Comparison of ENCODE assay signal across 12 mouse cellular contexts in genomic region chr17:28766781-28767515, GRCm38 (mm10). TPM values are rescaled to one million over a fixed set of nuclear protein-coding genes. Genes with fewer than 3 reads are reported as not detected.
"Had no signal": no experiment of that assay in that cellular context is flagged by ENCODE, and none has a peak within 500 bp of the region (broad histone marks: within the 10 kb centered on the region; RNA-seq: fewer than 3 reads in every experiment).

No protein-coding gene starts in this region.

- DNase-seq: kidney, adult 2 months; kidney, postnatal 14 days; kidney, postnatal 4 days; liver, embryonic 13.5 days; lung, adult 2 months; lung, postnatal 14 days; lung, postnatal 4 days; thymus, adult 18-20 months; thymus, postnatal 36 days had no signal

RNA-seq across cellular contexts. Expression of gene Mapk13, which starts 2.1 kb away (rescaled TPM):
- total RNA-seq: megakaryocyte-erythroid progenitor cell, adult 5-6 weeks had no signal

RNA-seq across cellular contexts. Expression of gene AC170998.1, which starts 41.1 kb away (rescaled TPM):
- polyA plus RNA-seq: liver, adult 2 months; testis, adult 2 months had no signal
